Mouse (Mus musculus): ENCODE data around the gene Ppp4r3b. TPM values are rescaled to one million over a fixed set of nuclear protein-coding genes. Genes with fewer than 3 reads are reported as not detected.

Ppp4r3b gene
- 7.8 and 11.7 TPM in 2 replicates for polyA plus RNA-seq (2012; rRNA removed)

- peak; percentile 76 for DNase-seq (ENCODE audit: low read depth)
These were observed at the start of gene Ppp4r3b for GRCm38 (mm10) chr11:29172563-29173124. Gene Ppp4r3b, plus strand, starts transcription at chr11:29172890.

GRCm38 (mm10) chr11:29129862-29130384, 42.8 kb upstream of the Ppp4r3b start:
- DNase-seq (ENCODE audit: low read depth): no peak

- DNase-seq (ENCODE audit: low read depth): peak; percentile 54
These were observed 42.0 kb upstream of the Ppp4r3b start, which contains the start of gene Pnpt1 for GRCm38 (mm10) chr11:29130385-29131355. Gene Pnpt1, plus strand, starts transcription at chr11:29130744.

- DNase-seq (ENCODE audit: low read depth): no peak
These were observed 32.0 kb upstream of the Ppp4r3b start for GRCm38 (mm10) chr11:29140671-29141070.

GRCm38 (mm10) chr11:29148901-29149300, 23.8 kb upstream of the Ppp4r3b start:
- DNase-seq (ENCODE audit: low read depth): no peak

GRCm38 (mm10) chr11:29163569-29163968, 9.1 kb upstream of the Ppp4r3b start:
- no peak for DNase-seq (ENCODE audit: low read depth)

- DNase-seq (ENCODE audit: low read depth): no peak
These were observed 715 bp upstream of the Ppp4r3b start for GRCm38 (mm10) chr11:29171959-29172391.

- no peak for DNase-seq (ENCODE audit: low read depth)
These were observed 488 bp downstream of the Ppp4r3b start for GRCm38 (mm10) chr11:29173125-29173631.

- no peak for DNase-seq (ENCODE audit: low read depth)
These were observed 1.2 kb downstream of the Ppp4r3b start for GRCm38 (mm10) chr11:29173706-29174436.

- DNase-seq (ENCODE audit: low read depth): no peak
These were observed 6.6 kb downstream of the Ppp4r3b start for GRCm38 (mm10) chr11:29179319-29179718.

- no peak for DNase-seq (ENCODE audit: low read depth)
These were observed 8.0 kb downstream of the Ppp4r3b start for GRCm38 (mm10) chr11:29180657-29181056.

GRCm38 (mm10) chr11:29181751-29182150, 9.1 kb downstream of the Ppp4r3b start:
- DNase-seq (ENCODE audit: low read depth): no peak

GRCm38 (mm10) chr11:29188981-29189380, 16.3 kb downstream of the Ppp4r3b start:
- DNase-seq (ENCODE audit: low read depth): no peak

- no peak for DNase-seq (ENCODE audit: low read depth)
These were observed 31.0 kb downstream of the Ppp4r3b start for GRCm38 (mm10) chr11:29203653-29204052.

- no peak for DNase-seq (ENCODE audit: low read depth)
These were observed 37.1 kb downstream of the Ppp4r3b start for GRCm38 (mm10) chr11:29209774-29210173.

- no peak for DNase-seq (ENCODE audit: low read depth)
These were observed 43.5 kb downstream of the Ppp4r3b start for GRCm38 (mm10) chr11:29216196-29216595.

- no peak for DNase-seq (ENCODE audit: low read depth)
These were observed 46.4 kb downstream of the Ppp4r3b start for GRCm38 (mm10) chr11:29219055-29219454.

- DNase-seq (ENCODE audit: low read depth): no peak
These were observed 49.6 kb downstream of the Ppp4r3b start for GRCm38 (mm10) chr11:29222310-29222709.

- no peak for DNase-seq (ENCODE audit: low read depth)
These were observed 52.1 kb downstream of the Ppp4r3b start for GRCm38 (mm10) chr11:29224754-29225153.

GRCm38 (mm10) chr11:29228957-29229356, 56.3 kb downstream of the Ppp4r3b start:
- DNase-seq (ENCODE audit: low read depth): no peak

GRCm38 (mm10) chr11:29233569-29233968, 60.9 kb downstream of the Ppp4r3b start:
- no peak for DNase-seq (ENCODE audit: low read depth)

GRCm38 (mm10) chr11:29237364-29237763, 64.7 kb downstream of the Ppp4r3b start:
- no peak for DNase-seq (ENCODE audit: low read depth)

Data from gonadal fat pad, adult 2 months (tissue).